Mouse (Mus musculus) T-cell, adult 2 months (primary cell): ENCODE measurements at regions not wholly inside any gene's neighbourhood (a gene's known extent, or its start where the extent isn't known, plus 50 kb on each side); places are given as distances from the start of the nearest gene placed in this dataset.

ENCODE experiments used
- DNase-seq: peaks from one replicate; pipeline ENCODE4 v3.0.0; 2022; ENCODE audit warnings: low spot score

GRCm38 (mm10) chr7:125262672-125263365 lies 181.7 kb upstream of the Kdm8 start:
- DNase-seq, result no peak

GRCm38 (mm10) chr7:125263756-125264155 lies 180.7 kb upstream of the Kdm8 start:
- DNase-seq, result no peak

- no peak for DNase-seq
Measured at GRCm38 (mm10) chr7:125270711-125271110, 173.8 kb upstream of the Kdm8 start.

- no peak for DNase-seq
Measured at GRCm38 (mm10) chr7:125271356-125271755, 173.1 kb upstream of the Kdm8 start.

GRCm38 (mm10) chr7:125281371-125281770 lies 163.1 kb upstream of the Kdm8 start:
- no peak for DNase-seq

GRCm38 (mm10) chr7:125295226-125295625 lies 149.2 kb upstream of the Kdm8 start:
- DNase-seq, result no peak

GRCm38 (mm10) chr7:125308433-125308832 lies 136.0 kb upstream of the Kdm8 start:
- DNase-seq, result no peak

GRCm38 (mm10) chr7:125310971-125311370 lies 133.5 kb upstream of the Kdm8 start:
- no peak for DNase-seq

GRCm38 (mm10) chr7:125313604-125314003 lies 130.9 kb upstream of the Kdm8 start:
- no peak for DNase-seq

GRCm38 (mm10) chr7:125334769-125335168 lies 109.7 kb upstream of the Kdm8 start:
- DNase-seq, result no peak

- no peak for DNase-seq
Measured at GRCm38 (mm10) chr7:125335586-125336165, 108.8 kb upstream of the Kdm8 start.

- no peak for DNase-seq
Measured at GRCm38 (mm10) chr7:125336826-125337225, 107.7 kb upstream of the Kdm8 start.

GRCm38 (mm10) chr7:125338177-125338751 lies 106.2 kb upstream of the Kdm8 start:
- DNase-seq, result no peak

GRCm38 (mm10) chr7:125340326-125340905 lies 104.1 kb upstream of the Kdm8 start:
- no peak for DNase-seq

GRCm38 (mm10) chr7:125349606-125350005 lies 94.9 kb upstream of the Kdm8 start:
- DNase-seq, result no peak

- DNase-seq, result no peak
Measured at GRCm38 (mm10) chr7:125354211-125354610, 90.3 kb upstream of the Kdm8 start.

GRCm38 (mm10) chr7:125354956-125355355 lies 89.5 kb upstream of the Kdm8 start:
- DNase-seq, result no peak

GRCm38 (mm10) chr7:125358016-125358415 lies 86.5 kb upstream of the Kdm8 start:
- no peak for DNase-seq

- DNase-seq, result no peak
Measured at GRCm38 (mm10) chr7:125383021-125383420, 61.5 kb upstream of the Kdm8 start.

GRCm38 (mm10) chr7:125384171-125384570 lies 60.3 kb upstream of the Kdm8 start:
- DNase-seq, result no peak

GRCm38 (mm10) chr7:125392536-125392935 lies 51.9 kb upstream of the Kdm8 start:
- no peak for DNase-seq

GRCm38 (mm10) chr7:125393228-125393627 lies 51.2 kb upstream of the Kdm8 start:
- DNase-seq, result no peak

- peak; percentile 76 for DNase-seq
Measured at GRCm38 (mm10) chr7:125393654-125394346, 50.7 kb upstream of the Kdm8 start.
